Mouse (Mus musculus): ENCODE measurements around the gene Arpc5l.

DNA sequence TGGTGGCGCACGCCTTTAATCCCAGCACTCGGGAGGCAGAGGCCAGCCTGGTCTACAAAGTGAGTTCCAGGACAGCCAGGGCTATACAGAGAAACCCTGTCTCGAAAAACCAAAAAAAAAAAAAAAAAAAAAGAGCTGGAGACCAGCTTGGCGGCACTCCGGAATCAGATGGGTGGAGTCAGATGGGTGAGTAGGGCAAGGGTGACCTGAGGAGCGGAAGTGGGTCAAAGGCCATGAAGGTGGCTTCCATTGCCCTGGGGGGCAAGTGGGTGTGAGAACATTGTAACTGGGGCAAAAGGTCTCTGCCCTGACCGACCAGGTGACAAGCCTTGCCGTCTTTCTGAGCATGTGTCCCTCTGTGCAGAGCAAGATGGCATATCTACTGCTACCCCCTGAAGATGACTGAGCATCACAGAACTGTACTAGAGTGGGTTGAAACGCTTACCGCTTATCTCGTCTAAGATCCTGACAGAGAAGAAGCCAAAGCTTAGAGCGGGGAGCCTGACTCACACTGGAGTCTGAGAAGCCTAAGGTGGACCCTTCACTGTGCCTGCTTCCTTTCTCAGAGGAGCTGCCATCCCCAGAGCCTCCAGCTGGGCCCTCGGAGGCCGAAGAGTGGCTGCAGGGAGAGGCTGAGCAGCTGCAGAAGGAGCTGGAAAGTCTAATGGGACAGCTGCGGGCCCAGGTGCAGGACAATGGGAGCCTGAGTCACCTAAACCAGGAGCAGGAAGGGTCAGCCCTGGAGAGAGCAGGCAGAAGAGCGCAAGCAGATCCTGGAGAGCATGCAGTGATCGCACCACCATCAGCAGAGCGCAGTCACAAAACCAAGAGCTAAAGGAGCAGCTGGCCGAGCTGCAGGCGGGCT is 29.0 kb upstream of the Arpc5l start:
- TF ChIP-seq CTCF (IDR thresholded peaks at IDR 0.05; ENCODE audit: borderline replicate concordance, insufficient read depth, low read depth, low read length): no peak
- no peak for TF ChIP-seq POLR2A (IDR thresholded peaks at IDR 0.05; ENCODE audit: borderline replicate concordance, insufficient read depth, low read length)
